Mouse (Mus musculus) liver, embryonic 16.5 days (tissue): ENCODE measurements around the gene Mmrn1. TPM values are rescaled to one million over a fixed set of nuclear protein-coding genes. Genes with fewer than 3 reads are reported as not detected.

Source experiments
- ATAC-seq: fragments of 200-750 bp; cut with Nextera tagmentation; 2 replicates; pipeline ENCODE4 v1.8.0; 2017; ENCODE audit warnings: low read depth, mild to moderate bottlenecking, moderate number of reproducible peaks, moderate library complexity
- H3K27ac ChIP-seq: fragments of 300-500 bp; sonication (generic); 2 replicates; pipeline ENCODE4 v1.5.1; 2014; ENCODE audit warnings: mild to moderate bottlenecking, low read length
- H3K27me3 ChIP-seq: fragments of 300-500 bp; sonication (generic); 2 replicates; pipeline ENCODE4 v1.6.1; 2014; ENCODE audit warnings: low read depth, low read length, mixed read lengths; ENCODE audit not compliant: control insufficient read depth, insufficient read depth
- H3K36me3 ChIP-seq: fragments of 300-500 bp; sonication (generic); 2 replicates; pipeline ENCODE4 v1.6.1; 2014; ENCODE audit warnings: mild to moderate bottlenecking; ENCODE audit not compliant: control insufficient read depth, insufficient read depth
- H3K4me1 ChIP-seq: fragments of 300-500 bp; sonication (generic); 2 replicates; pipeline ENCODE4 v1.6.1; 2014; ENCODE audit warnings: low read depth, low read length, mixed read lengths; ENCODE audit not compliant: control insufficient read depth
- H3K4me2 ChIP-seq: fragments of 300-500 bp; sonication (generic); 2 replicates; pipeline ENCODE4 v1.6.1; 2014; ENCODE audit warnings: low read depth, low read length, mixed read lengths
- H3K4me3 ChIP-seq: fragments of 300-500 bp; sonication (generic); 2 replicates; pipeline ENCODE4 v1.5.1; 2014; ENCODE audit warnings: low read depth, mild to moderate bottlenecking, low read length
- H3K9ac ChIP-seq: fragments of 300-500 bp; sonication (generic); 2 replicates; pipeline ENCODE4 v1.6.1; 2014; ENCODE audit warnings: low read depth, low read length
- H3K9me3 ChIP-seq: fragments of 300-500 bp; sonication (generic); replicated peaks from 2 replicates; pipeline ENCODE4 v1.6.1; 2016; ENCODE audit warnings: low read length; ENCODE audit not compliant: control insufficient read depth
- WGBS: fragments of 180-500 bp; shearing (Covaris S2); extraction: QIAGEN DNeasy Blood & Tissue Kit; methylation state at CpG from one replicate; pipeline ENCODE4 v1.1.7; 2014; ENCODE audit not compliant: insufficient replicate concordance; 5-methylcytosine and 5-hydroxymethylcytosine counted together
- polyA plus RNA-seq: library from polyadenylated mRNA; unstranded; fragments of >200 nt; fragmentation: Nextera tagmentation; extraction: Ambion mirVana; gene quantifications from 2 replicates; pipeline ENCODE4 v1.2.1, GENCODE M21; 2015

Gene Mmrn1
- polyA plus RNA-seq, 1 experiment from 2014 or later = 4.3 TPM

GRCm38 (mm10) chr6:60996328-60996727 lies 71.6 kb downstream of the Mmrn1 start:
- H3K4me3 ChIP-seq = no peak overlapping the region
- H3K4me1 ChIP-seq = no peaks in the 10 kb centered on the region
- H3K27ac ChIP-seq = no peak overlapping the region
- H3K36me3 ChIP-seq = no peaks in the 10 kb centered on the region
- no peaks in the 10 kb centered on the region for H3K9me3 ChIP-seq
- H3K4me2 ChIP-seq = no peak overlapping the region
- no peak overlapping the region for H3K9ac ChIP-seq
- WGBS = 61% methylated on average over 1 of the region's 1 CpGs
- ATAC-seq = no peak
- no peaks in the 10 kb centered on the region for H3K27me3 ChIP-seq

DNA sequence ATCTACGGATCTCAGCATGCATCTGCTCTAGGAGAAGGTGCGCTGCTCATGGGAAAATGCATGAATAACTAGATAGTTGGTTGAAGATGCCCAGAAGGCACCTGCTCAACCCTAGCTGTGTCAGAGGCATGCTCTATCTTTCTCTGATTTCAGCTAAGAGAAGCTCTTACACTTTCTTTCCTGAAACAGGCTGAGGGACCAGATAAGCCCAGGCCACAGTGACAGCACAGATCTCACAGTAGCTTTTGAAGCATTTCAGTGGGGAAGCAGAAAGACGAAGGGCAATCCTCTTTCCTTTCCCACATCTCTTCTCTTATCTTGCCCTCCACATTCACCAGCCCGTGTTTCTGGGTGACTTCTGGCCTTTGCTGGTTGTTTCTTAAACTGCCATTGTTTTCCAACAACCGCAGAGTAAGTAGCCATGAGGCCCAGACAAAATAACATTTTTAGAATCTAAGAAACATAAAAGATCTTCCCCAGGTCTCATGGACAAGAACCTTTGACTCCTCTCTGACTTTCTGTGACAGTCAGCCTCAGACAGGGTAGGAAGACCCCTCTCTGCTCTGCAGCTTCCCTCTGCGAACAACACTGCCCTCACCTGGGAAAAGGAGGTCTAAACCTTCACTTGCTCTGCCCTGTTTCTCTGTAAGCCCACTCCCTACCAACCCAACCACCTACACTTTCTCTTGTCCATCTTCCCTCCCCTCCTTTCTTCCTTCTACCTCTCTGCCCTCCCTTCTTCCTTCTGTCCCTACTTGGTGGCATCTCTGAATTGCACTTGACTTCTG lies 76.4 kb downstream of the Mmrn1 start:
- H3K9me3 ChIP-seq = no peaks in the 10 kb centered on the region
- no peaks in the 10 kb centered on the region for H3K36me3 ChIP-seq
- H3K4me1 ChIP-seq = no peaks in the 10 kb centered on the region
- no peak overlapping the region for H3K4me2 ChIP-seq
- H3K27ac ChIP-seq = no peak overlapping the region
- no peak overlapping the region for H3K4me3 ChIP-seq
- WGBS = 35% methylated on average over 6 of the region's 6 CpGs
- ATAC-seq = no peak
- no peaks in the 10 kb centered on the region for H3K27me3 ChIP-seq
- H3K9ac ChIP-seq = no peak overlapping the region

GRCm38 (mm10) chr6:61003916-61004765 lies 79.4 kb downstream of the Mmrn1 start:
- Histone ChIP-seq H3K27ac (no peak overlapping the region), H3K9ac (no peak overlapping the region), H3K4me1 (no peaks in the 10 kb centered on the region), H3K36me3 (no peaks in the 10 kb centered on the region), H3K9me3 (no peaks in the 10 kb centered on the region), H3K4me3 (no peak overlapping the region), H3K4me2 (no peak overlapping the region), H3K27me3 (no peaks in the 10 kb centered on the region)
- no peak for ATAC-seq
- 49% methylated on average over 3 of the region's 3 CpGs for WGBS

DNA sequence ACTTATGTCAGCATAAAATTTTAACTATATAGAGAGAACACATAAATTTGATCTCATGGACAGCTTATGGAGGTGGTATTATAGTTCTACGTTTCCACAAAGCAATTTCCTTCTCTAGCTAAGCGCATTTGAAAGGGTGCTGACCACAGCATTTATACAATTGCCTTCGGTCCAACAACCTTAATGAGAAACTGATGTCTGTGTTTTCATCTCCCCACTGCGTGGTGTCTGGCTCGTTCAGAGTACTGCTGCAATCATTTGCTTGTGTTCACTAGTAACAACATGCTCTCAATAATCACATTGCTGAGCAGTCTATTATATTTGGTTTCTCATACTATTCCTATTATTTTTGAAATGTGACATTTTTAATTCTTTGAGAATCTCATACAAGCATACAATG lies 89.0 kb downstream of the Mmrn1 start:
- Histone ChIP-seq H3K9me3 (no peaks in the 10 kb centered on the region), H3K9ac (no peak overlapping the region), H3K4me1 (no peaks in the 10 kb centered on the region), H3K4me2 (no peak overlapping the region), H3K4me3 (no peak overlapping the region), H3K27me3 (no peaks in the 10 kb centered on the region), H3K36me3 (no peaks in the 10 kb centered on the region), H3K27ac (no peak overlapping the region)
- 69% methylated on average over 5 of the region's 5 CpGs for WGBS
- no peak for ATAC-seq

DNA sequence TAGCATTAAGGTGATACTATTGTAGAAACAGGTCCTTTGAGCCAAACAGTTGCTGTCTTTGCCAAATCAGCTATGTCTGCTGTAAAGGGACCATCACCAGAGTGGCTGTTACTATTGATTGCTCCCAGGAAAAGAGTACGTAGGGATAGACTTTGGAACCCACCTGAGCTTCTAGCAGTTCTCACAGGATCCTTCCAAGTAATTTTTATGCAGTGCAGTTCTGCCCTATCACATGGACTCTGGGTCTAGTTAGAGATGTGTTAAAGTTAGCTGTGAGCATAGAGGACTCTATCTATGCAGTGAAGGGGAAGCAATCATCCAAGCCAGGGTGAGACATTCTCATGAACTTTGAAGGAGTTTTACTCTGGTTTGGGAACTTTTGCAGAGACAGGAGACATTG lies 94.9 kb downstream of the Mmrn1 start:
- Histone ChIP-seq H3K4me1 (no peaks in the 10 kb centered on the region), H3K27me3 (no peaks in the 10 kb centered on the region), H3K4me3 (no peak overlapping the region), H3K9ac (no peak overlapping the region), H3K9me3 (no peaks in the 10 kb centered on the region), H3K4me2 (no peak overlapping the region), H3K27ac (no peak overlapping the region), H3K36me3 (no peaks in the 10 kb centered on the region)
- ATAC-seq = no peak
- 52% methylated on average over 1 of the region's 1 CpGs for WGBS

DNA sequence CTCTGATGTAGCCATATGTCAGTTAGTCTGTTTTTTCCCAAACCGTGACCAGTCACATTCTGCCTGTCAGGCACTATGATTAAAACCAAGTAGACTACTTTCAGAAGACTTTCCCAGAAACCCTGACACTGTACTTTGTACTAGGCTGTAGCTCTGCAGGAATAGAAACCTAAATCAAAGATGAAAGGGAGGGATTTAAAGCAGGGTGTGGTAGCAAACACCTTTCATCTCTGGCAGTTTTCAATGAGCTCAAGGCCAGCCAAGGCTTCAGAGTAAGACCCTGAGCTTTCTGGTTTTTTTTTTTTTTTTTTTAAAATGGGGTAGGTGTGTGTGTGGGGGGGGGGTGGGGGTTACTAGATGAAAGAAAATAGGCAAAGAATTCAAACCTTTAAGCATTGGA lies 96.2 kb downstream of the Mmrn1 start:
- ATAC-seq = no peak
- H3K9ac ChIP-seq = no peak overlapping the region
- H3K27me3 ChIP-seq = no peaks in the 10 kb centered on the region
- H3K27ac ChIP-seq = no peak overlapping the region
- H3K4me2 ChIP-seq = no peak overlapping the region
- WGBS = 52% methylated on average over 1 of the region's 1 CpGs
- H3K9me3 ChIP-seq = no peaks in the 10 kb centered on the region
- H3K4me3 ChIP-seq = no peak overlapping the region
- no peaks in the 10 kb centered on the region for H3K4me1 ChIP-seq
- no peaks in the 10 kb centered on the region for H3K36me3 ChIP-seq

GRCm38 (mm10) chr6:61033251-61033650 lies 108.5 kb downstream of the Mmrn1 start:
- H3K4me1 ChIP-seq = no peaks in the 10 kb centered on the region
- no peak overlapping the region for H3K4me2 ChIP-seq
- no peak overlapping the region for H3K4me3 ChIP-seq
- H3K27ac ChIP-seq = no peak overlapping the region
- 59% methylated on average over 1 of the region's 1 CpGs for whole genome bisulfite sequencing
- H3K9ac ChIP-seq = no peak overlapping the region
- H3K27me3 ChIP-seq = no peaks in the 10 kb centered on the region
- no peaks in the 10 kb centered on the region for H3K9me3 ChIP-seq
- no peaks in the 10 kb centered on the region for H3K36me3 ChIP-seq
- ATAC-seq = no peak
